Mouse (Mus musculus) MEL (cell line): ENCODE measurements around the gene Cep41. TPM values are rescaled to one million over a fixed set of nuclear protein-coding genes. Genes with fewer than 3 reads are reported as not detected.

ENCODE experiments used
- DNase-seq: peaks from one replicate; pipeline ENCODE4 v3.0.0; 2011; ENCODE audit warnings: low read depth, low spot score
- H3K27ac ChIP-seq: 2 replicates; pipeline ENCODE4 v1.5.1; 2012; ENCODE audit warnings: low read depth, mild to moderate bottlenecking, control low read depth, low read length, moderate library complexity; ENCODE audit not compliant: control insufficient read depth
- H3K27me3 ChIP-seq, 2 experiments: fragments of 150-350 bp in 1 of 2; sonication (generic) in 1 of 2; 2 replicates each; pipeline ENCODE4 v1.6.1; 2012; ENCODE audit warnings: low read length in 2 of 2, mild to moderate bottlenecking in 2 of 2, improper control_type of control experiment in 1 of 2, moderate library complexity in 1 of 2; ENCODE audit not compliant: insufficient read depth in 2 of 2, control insufficient read depth in 1 of 2
- H3K36me3 ChIP-seq, 2 experiments: 2 replicates each; pipeline ENCODE4 v1.6.1; 2012 to 2014; ENCODE audit warnings: low read length in 2 of 2, improper control_type of control experiment in 1 of 2, inconsistent platforms in 1 of 2, mild to moderate bottlenecking in 1 of 2; ENCODE audit not compliant: insufficient read depth in 2 of 2, control insufficient read depth in 1 of 2
- H3K4me1 ChIP-seq, 2 experiments: fragments of 150-350 bp in 1 of 2; sonication (generic) in 1 of 2; 2 replicates each; pipeline ENCODE4 v1.6.1; 2012; ENCODE audit warnings: low read length in 2 of 2, improper control_type of control experiment in 1 of 2, mild to moderate bottlenecking in 1 of 2; ENCODE audit not compliant: insufficient read depth in 2 of 2, control insufficient read depth in 1 of 2
- H3K4me3 ChIP-seq, 2 experiments: fragments of 150-350 bp in 1 of 2; sonication (generic) in 1 of 2; 2 replicates each; pipeline ENCODE4 v1.5.1; 2012; ENCODE audit warnings: low read depth in 2 of 2, low read length in 2 of 2, mild to moderate bottlenecking in 2 of 2, moderate library complexity in 2 of 2, control low read depth in 1 of 2, improper control_type of control experiment in 1 of 2; ENCODE audit not compliant: control insufficient read depth in 1 of 2, insufficient read depth in 1 of 2
- H3K79me2 ChIP-seq: 2 replicates; pipeline ENCODE4 v1.6.1; 2012; ENCODE audit warnings: mild to moderate bottlenecking, low read length, moderate library complexity; ENCODE audit not compliant: control insufficient read depth, poor library complexity, insufficient read depth
- H3K9ac ChIP-seq: 2 replicates; pipeline ENCODE4 v1.6.1; 2012; ENCODE audit warnings: low read depth, mild to moderate bottlenecking, control low read depth, low read length, moderate library complexity; ENCODE audit not compliant: control insufficient read depth, poor library complexity, severe bottlenecking
- H3K9me3 ChIP-seq: fragments of 150-350 bp; sonication (generic); replicated peaks from 2 replicates; pipeline ENCODE4 v1.6.1; 2012; ENCODE audit warnings: mild to moderate bottlenecking, low read length, improper control_type of control experiment, moderate library complexity; ENCODE audit not compliant: insufficient read depth
- BHLHE40 ChIP-seq: IDR thresholded peaks from 2 replicates; pipeline ENCODE4 v1.6.1; 2012; ENCODE audit warnings: low read depth, mild to moderate bottlenecking, inconsistent platforms, low read length, improper control_type of control experiment, borderline replicate concordance
- CTCF ChIP-seq, 3 experiments: IDR thresholded peaks in 2 of 3; conservative IDR thresholded peaks in 1 of 3; 2 replicates each; pipeline ENCODE4 v1.5.1; 2011 to 2012; ENCODE audit warnings: low read length in 3 of 3, low read depth in 2 of 3, mild to moderate bottlenecking in 2 of 3, improper control_type of control experiment in 1 of 3, inconsistent platforms in 1 of 3, mixed read lengths in 1 of 3, moderate library complexity in 1 of 3; ENCODE audit not compliant: control insufficient read depth in 1 of 3, insufficient read depth in 1 of 3, poor library complexity in 1 of 3, severe bottlenecking in 1 of 3
- E2F4 ChIP-seq: IDR thresholded peaks from 2 replicates; pipeline ENCODE4 v1.6.1; 2011; ENCODE audit warnings: low read depth, low read length, improper control_type of control experiment, borderline replicate concordance
- EP300 ChIP-seq, 2 experiments: IDR thresholded peaks; 2 replicates each; pipeline ENCODE4 v1.6.1; 2011; ENCODE audit warnings: improper control_type of control experiment in 2 of 2, low read length in 2 of 2, low read depth in 1 of 2, mild to moderate bottlenecking in 1 of 2
- ETS1 ChIP-seq: IDR thresholded peaks from 2 replicates; pipeline ENCODE4 v1.6.1; 2012; ENCODE audit warnings: low read depth, mild to moderate bottlenecking, inconsistent platforms, low read length, improper control_type of control experiment, moderate library complexity
- GATA1 ChIP-seq: IDR thresholded peaks from 2 replicates; pipeline ENCODE4 v1.6.1; 2011; ENCODE audit warnings: low read depth, low read length, improper control_type of control experiment
- KAT2A ChIP-seq: conservative IDR thresholded peaks from 2 replicates; pipeline ENCODE4 v1.6.1; 2012; ENCODE audit warnings: low read depth, low read length, improper control_type of control experiment, inconsistent platforms
- MAZ ChIP-seq: IDR thresholded peaks from 2 replicates; pipeline ENCODE4 v1.6.1; 2012; ENCODE audit warnings: low read depth, mild to moderate bottlenecking, inconsistent platforms, low read length, improper control_type of control experiment
- NRF1 ChIP-seq: IDR thresholded peaks from 2 replicates; pipeline ENCODE4 v1.6.1; 2014; ENCODE audit warnings: low read depth, mild to moderate bottlenecking, inconsistent platforms, low read length, improper control_type of control experiment, moderate library complexity; ENCODE audit not compliant: poor library complexity, insufficient read depth, severe bottlenecking
- POLR2A ChIP-seq, 2 experiments: IDR thresholded peaks; 2 replicates each; pipeline ENCODE4 v1.6.1; 2011 to 2012; ENCODE audit warnings: low read length in 2 of 2, mild to moderate bottlenecking in 2 of 2, control low read depth in 1 of 2, improper control_type of control experiment in 1 of 2, low read depth in 1 of 2, moderate library complexity in 1 of 2; ENCODE audit not compliant: control insufficient read depth in 1 of 2, insufficient read depth in 1 of 2, poor library complexity in 1 of 2
- RCOR1 ChIP-seq: IDR thresholded peaks from 2 replicates; pipeline ENCODE4 v1.6.1; 2012; ENCODE audit warnings: low read depth, mild to moderate bottlenecking, inconsistent platforms, low read length, improper control_type of control experiment
- TAL1 ChIP-seq: IDR thresholded peaks from 2 replicates; pipeline ENCODE4 v1.6.1; 2012; ENCODE audit warnings: mild to moderate bottlenecking, inconsistent platforms, low read length, moderate library complexity, mixed read lengths
- TBP ChIP-seq: IDR thresholded peaks from 2 replicates; pipeline ENCODE4 v1.8.0; 2011; ENCODE audit warnings: low read depth, low read length, improper control_type of control experiment
- TCF12 ChIP-seq: IDR thresholded peaks from 2 replicates; pipeline ENCODE4 v1.6.1; 2014; ENCODE audit warnings: low read depth, mild to moderate bottlenecking, inconsistent platforms, low read length, improper control_type of control experiment, moderate library complexity
- USF1 ChIP-seq: IDR thresholded peaks from 2 replicates; pipeline ENCODE4 v1.6.1; 2014; ENCODE audit warnings: low read depth, mild to moderate bottlenecking, inconsistent platforms, low read length, improper control_type of control experiment, moderate library complexity
- ZC3H11A ChIP-seq: IDR thresholded peaks from 2 replicates; pipeline ENCODE4 v1.6.1; 2012; ENCODE audit warnings: low read depth, mild to moderate bottlenecking, inconsistent platforms, low read length, improper control_type of control experiment
- ZMIZ1 ChIP-seq: IDR thresholded peaks from 2 replicates; pipeline ENCODE4 v1.6.1; 2012; ENCODE audit warnings: low read depth, mild to moderate bottlenecking, inconsistent platforms, low read length, improper control_type of control experiment, moderate library complexity
- polyA plus RNA-seq, 2 experiments: library from polyadenylated mRNA; stranded (reverse) in 1 of 2; unstranded in 1 of 2; fragments of >175 nt in 1 of 2; fragments of >200 nt in 1 of 2; gene quantifications; 2 replicates each; pipeline versions ENCODE4 v1.2.1 to v1.2.4; 2012; ENCODE audit warnings: low replicate concordance in 2 of 2, low read depth in 1 of 2; ENCODE audit not compliant: insufficient read length in 2 of 2, insufficient read depth in 1 of 2, missing spikeins in 1 of 2
- total RNA-seq: library from RNA; depleted of rRNA; stranded (reverse); fragments of 300-350 nt; gene quantifications from 2 replicates; pipeline ENCODE4 v1.2.3, GENCODE M21; 2012

The Cep41 gene
- total and polyA plus RNA-seq, 3 experiments: 9.8 to 12.0 TPM; not detected in 1

DNA sequence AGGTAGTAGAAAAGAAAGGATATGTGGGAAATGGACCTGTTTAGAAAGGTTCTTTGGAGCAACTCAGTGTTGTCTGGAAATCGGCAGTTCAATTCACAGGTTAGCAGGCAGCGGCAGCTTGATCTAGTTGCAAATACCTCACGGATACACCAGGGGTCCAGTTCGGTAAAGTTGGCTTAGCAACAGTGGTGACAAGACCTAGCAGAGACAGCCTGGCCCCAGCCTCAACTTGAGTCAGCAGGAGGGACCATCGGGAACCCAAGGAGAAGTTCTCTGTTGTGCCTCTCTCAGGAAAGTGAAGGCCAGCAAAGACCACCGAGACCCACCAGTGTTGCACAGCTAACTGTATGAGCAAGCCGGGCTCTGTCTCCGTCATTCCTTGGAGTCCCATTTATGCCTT lies 1.6 kb upstream of the Cep41 start:
- Histone ChIP-seq H3K27ac (no peak overlapping the region), H3K4me3 (no peak overlapping the region), H3K27me3 (peaks cover 2 to 3% of the 10 kb centered on the region in 2 experiments; a peak in 3 of 4 replicates), H3K4me1 (peaks cover 0 to 9% of the 10 kb centered on the region in 2 experiments; a peak in 2 of 4 replicates), H3K9ac (no peak overlapping the region), H3K9me3 (no peaks in the 10 kb centered on the region), H3K79me2 (peaks cover 5% of the 10 kb centered on the region; the same call in 1 of the 2 replicates), H3K36me3 (peaks cover 0 to 9% of the 10 kb centered on the region in 2 experiments; a peak in 2 of 4 replicates)
- TF ChIP-seq TAL1 (no peak), ZMIZ1 (no peak)
- DNase-seq: no peak

DNA sequence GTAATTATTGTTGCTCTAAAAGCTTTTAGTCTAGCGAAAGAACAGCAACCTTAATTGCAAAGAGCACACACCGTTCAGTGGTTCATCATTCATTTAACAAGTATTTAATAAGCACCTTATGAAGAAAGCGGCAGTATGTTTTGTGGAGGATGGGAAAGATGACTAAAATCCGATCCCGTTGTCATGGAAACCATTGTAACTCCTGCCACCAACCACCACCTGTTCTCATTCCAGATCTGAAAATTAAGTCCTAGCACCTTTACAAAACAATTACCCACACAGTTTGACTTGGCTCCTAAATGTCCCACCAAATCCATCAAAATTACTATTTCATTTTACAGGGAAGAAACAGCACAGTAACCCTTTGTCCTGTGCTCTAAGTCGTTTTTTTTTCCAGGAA lies 660 bp upstream of the Cep41 start:
- no peak for TF ChIP-seq ETS1
- TF ChIP-seq CTCF (IDR thresholded peaks at IDR 0.05 in 2 of 3, conservative IDR thresholded peaks at IDR 0.05 in 1 of 3; ENCODE audit: control insufficient read depth in 1 of 3, insufficient read depth in 1 of 3, low read depth in 2 of 3, low read length in 3 of 3, poor library complexity in 1 of 3, severe bottlenecking in 1 of 3): no peak
- 0 out of 2 replicates have a peak, but pooled peaks have one; percentile 48 for TF ChIP-seq TBP
- Histone ChIP-seq H3K4me3 (peak overlapping the region; percentile 59 to 66), H3K79me2 (peaks cover 5% of the 10 kb centered on the region; the same call in 1 of the 2 replicates), H3K27me3 (peaks cover 0 to 2% of the 10 kb centered on the region in 2 experiments; a peak in 3 of 4 replicates), H3K27ac (no peak overlapping the region), H3K9ac (peak overlapping the region; percentile 79), H3K4me1 (peaks cover 0 to 9% of the 10 kb centered on the region in 2 experiments; a peak in 3 of 4 replicates), H3K36me3 (peaks cover 0 to 9% of the 10 kb centered on the region in 2 experiments; a peak in 2 of 4 replicates), H3K9me3 (no peaks in the 10 kb centered on the region)
- DNase-seq: no peak

DNA sequence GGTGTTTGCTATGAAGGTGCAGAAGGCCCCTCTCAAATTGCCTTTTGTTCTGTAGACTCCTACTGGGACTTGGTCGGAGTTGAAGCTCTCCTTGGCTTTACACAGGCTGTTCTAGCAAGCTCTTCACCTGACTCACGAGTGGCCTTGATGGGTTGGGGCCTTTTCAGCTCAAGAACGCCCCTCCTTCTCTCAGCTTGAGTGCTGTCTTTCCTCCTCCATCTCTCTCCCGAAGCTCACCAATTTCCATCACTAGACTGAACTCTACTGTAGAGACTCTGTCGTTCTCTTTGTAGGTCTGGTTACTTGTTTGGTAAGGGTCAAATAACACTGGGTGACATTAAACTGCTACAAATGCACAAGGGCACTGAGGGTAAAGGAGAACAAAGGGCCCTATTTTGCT lies 723 bp downstream of the Cep41 start:
- Histone ChIP-seq H3K36me3 (peaks cover 0 to 9% of the 10 kb centered on the region in 2 experiments; a peak in 2 of 4 replicates), H3K4me1 (peaks cover 0 to 9% of the 10 kb centered on the region in 2 experiments; a peak in 3 of 4 replicates), H3K79me2 (peaks cover 5% of the 10 kb centered on the region; the same call in 1 of the 2 replicates), H3K4me3 (peak overlapping the region; percentile 66 to 91), H3K27ac (peak overlapping the region; percentile 93)
- peak; percentile 52 for DNase-seq
- TF ChIP-seq ETS1 (no peak), ZMIZ1 (no peak), POLR2A (IDR thresholded peaks at IDR 0.05; ENCODE audit: control insufficient read depth in 1 of 2, insufficient read depth in 1 of 2, low read depth in 1 of 2, low read length in 2 of 2, poor library complexity in 1 of 2) (no peak), TCF12 (no peak), MAZ (no peak), USF1 (no peak), NRF1 (no peak), GATA1 (no peak), BHLHE40 (no peak), CTCF (IDR thresholded peaks at IDR 0.05 in 2 of 3, conservative IDR thresholded peaks at IDR 0.05 in 1 of 3; ENCODE audit: control insufficient read depth in 1 of 3, insufficient read depth in 1 of 3, low read depth in 2 of 3, low read length in 3 of 3, poor library complexity in 1 of 3, severe bottlenecking in 1 of 3) (no peak), ZC3H11A (no peak), KAT2A (no peak), RCOR1 (no peak), EP300 (IDR thresholded peaks at IDR 0.05; ENCODE audit: low read depth in 1 of 2, low read length in 2 of 2) (no peak), TBP (no peak), E2F4 (no peak)
- TF ChIP-seq, all 39 proteins: peak for 0
- H3K27me3 ChIP-seq: no peaks in the 10 kb centered on the region; a peak in 2 of 4 replicates
- H3K9me3 ChIP-seq: no peaks in the 10 kb centered on the region
- H3K9ac ChIP-seq: peak overlapping the region; percentile 97
